Mouse (Mus musculus) hindbrain, embryonic 13.5 days (tissue): Measurements from ENCODE around the gene Dnah2. TPM values are rescaled to one million over a fixed set of nuclear protein-coding genes. Genes with fewer than 3 reads are reported as not detected.

ENCODE experiments used
- ATAC-seq: fragments of 200-750 bp; cut with Nextera tagmentation; 2 replicates; pipeline ENCODE4 v1.8.0; 2017; ENCODE audit warnings: moderate TSS enrichment; ENCODE audit not compliant: low FRiP score
- H3K27ac ChIP-seq: fragments of 300-500 bp; sonication (generic); 2 replicates; pipeline ENCODE4 v1.5.1; 2015; ENCODE audit warnings: inconsistent platforms, mild to moderate bottlenecking, moderate library complexity
- H3K27me3 ChIP-seq: fragments of 300-500 bp; sonication (generic); 2 replicates; pipeline ENCODE4 v1.6.1; 2015; ENCODE audit warnings: mild to moderate bottlenecking, inconsistent platforms
- H3K36me3 ChIP-seq: fragments of 300-500 bp; sonication (generic); 2 replicates; pipeline ENCODE4 v1.6.1; 2015; ENCODE audit warnings: mild to moderate bottlenecking, inconsistent platforms
- H3K4me1 ChIP-seq: fragments of 300-500 bp; sonication (generic); replicated peaks from 2 replicates; pipeline ENCODE4 v1.6.1; 2015; ENCODE audit warnings: inconsistent platforms
- H3K4me2 ChIP-seq: fragments of 300-500 bp; sonication (generic); 2 replicates; pipeline ENCODE4 v1.6.1; 2015; ENCODE audit warnings: inconsistent platforms, mild to moderate bottlenecking, moderate library complexity
- H3K4me3 ChIP-seq: fragments of 300-500 bp; sonication (generic); 2 replicates; pipeline ENCODE4 v1.5.1; 2015; ENCODE audit warnings: mild to moderate bottlenecking, inconsistent platforms
- H3K9ac ChIP-seq: fragments of 300-500 bp; sonication (generic); 2 replicates; pipeline ENCODE4 v1.6.1; 2015; ENCODE audit warnings: mild to moderate bottlenecking, inconsistent platforms
- H3K9me3 ChIP-seq: fragments of 300-500 bp; sonication (generic); 2 replicates; pipeline ENCODE4 v1.6.1; 2016; ENCODE audit warnings: inconsistent platforms
- WGBS: fragments of 180-500 bp; shearing (Covaris S2); methylation state at CpG from one replicate; pipeline ENCODE4 v1.1.7; 2015; 5-methylcytosine and 5-hydroxymethylcytosine counted together
- polyA plus RNA-seq: library from polyadenylated mRNA; unstranded; fragments of >200 nt; fragmentation: Nextera tagmentation; extraction: Ambion mirVana; gene quantifications from 2 replicates; pipeline ENCODE4 v1.2.1, GENCODE M21; 2015

Gene Dnah2
- polyA plus RNA-seq, 1 experiment from 2014 or later, result 2.1 TPM

DNA sequence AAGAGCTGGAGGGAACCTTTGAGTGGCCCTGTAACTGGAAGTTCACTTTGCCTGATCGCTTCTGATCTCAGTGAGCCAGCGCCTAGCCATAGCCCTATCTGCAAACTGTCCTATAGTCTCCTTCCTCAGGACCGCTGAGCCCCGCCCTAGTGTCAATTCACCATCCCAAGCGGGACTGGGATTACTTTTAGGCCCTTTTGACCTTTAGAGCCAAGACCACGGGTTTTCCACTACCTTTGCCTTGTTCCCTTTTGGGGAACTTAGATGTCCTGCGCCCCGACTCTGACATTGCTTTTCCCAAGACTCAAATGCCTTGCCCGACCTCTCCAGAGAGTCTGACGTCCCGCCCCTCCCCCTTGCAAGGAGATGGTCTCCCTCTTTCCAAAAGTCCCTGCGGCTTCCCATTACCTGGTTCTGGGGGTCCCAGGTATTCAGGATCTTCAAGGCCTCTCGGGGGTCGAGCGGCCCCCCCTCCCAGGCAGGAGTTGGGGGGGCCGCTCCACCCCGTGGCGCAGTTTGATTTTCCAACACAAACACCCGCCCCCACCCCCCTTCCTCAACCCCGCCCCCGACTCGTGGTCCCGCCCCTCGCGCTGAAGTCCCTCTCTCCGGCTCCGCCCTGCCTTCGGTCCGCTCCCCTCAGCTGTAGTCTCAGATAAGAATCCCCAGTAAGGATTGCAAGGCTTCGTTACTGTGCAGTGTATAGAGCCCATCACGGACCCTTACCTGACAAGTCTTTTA lies 128.9 kb downstream of the Dnah2 start:
- H3K9me3 ChIP-seq, result no peaks in the 10 kb centered on the region
- peak overlapping the region; percentile 97 for H3K4me2 ChIP-seq
- peak overlapping the region; percentile 83 for H3K4me3 ChIP-seq
- under 1% methylated on average over 30 of the region's 31 CpGs for WGBS
- peaks cover 51% of the 10 kb centered on the region for H3K4me1 ChIP-seq
- peaks cover 41% of the 10 kb centered on the region for H3K27me3 ChIP-seq
- peak overlapping the region; percentile 58 for H3K9ac ChIP-seq
- no peak for ATAC-seq
- no peaks in the 10 kb centered on the region for H3K36me3 ChIP-seq
- peak overlapping the region; percentile 100 for H3K27ac ChIP-seq

DNA sequence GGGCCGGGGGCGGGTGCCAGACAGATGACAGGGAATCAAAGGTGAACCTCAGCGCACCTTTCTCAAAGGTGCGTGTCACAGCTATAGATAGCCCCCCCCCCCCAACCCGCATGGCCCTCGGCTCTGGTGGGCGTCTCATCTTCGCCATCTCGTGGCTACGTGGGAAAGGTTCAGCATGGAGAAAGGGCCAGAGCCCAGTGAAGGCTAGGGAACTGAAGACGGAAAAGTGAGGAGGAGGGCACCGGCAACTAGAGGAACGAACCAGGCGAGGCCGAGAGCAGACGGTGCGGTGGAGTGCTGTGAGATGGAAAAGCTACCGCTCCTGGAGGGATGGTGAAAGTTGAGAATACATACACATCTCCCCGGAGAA lies 129.5 kb downstream of the Dnah2 start:
- peak overlapping the region; percentile 97 for H3K4me2 ChIP-seq
- H3K4me1 ChIP-seq, result peaks cover 56% of the 10 kb centered on the region
- H3K9ac ChIP-seq, result peak overlapping the region; percentile 58
- peak overlapping the region; percentile 100 for H3K27ac ChIP-seq
- WGBS, result under 1% methylated on average over 19 of the region's 19 CpGs
- no peaks in the 10 kb centered on the region for H3K9me3 ChIP-seq
- H3K36me3 ChIP-seq, result no peaks in the 10 kb centered on the region
- peaks cover 41% of the 10 kb centered on the region for H3K27me3 ChIP-seq
- peak overlapping the region; percentile 83 for H3K4me3 ChIP-seq
- ATAC-seq, result 0 out of 2 replicates have a peak, but pooled peaks have one; percentile 4

DNA sequence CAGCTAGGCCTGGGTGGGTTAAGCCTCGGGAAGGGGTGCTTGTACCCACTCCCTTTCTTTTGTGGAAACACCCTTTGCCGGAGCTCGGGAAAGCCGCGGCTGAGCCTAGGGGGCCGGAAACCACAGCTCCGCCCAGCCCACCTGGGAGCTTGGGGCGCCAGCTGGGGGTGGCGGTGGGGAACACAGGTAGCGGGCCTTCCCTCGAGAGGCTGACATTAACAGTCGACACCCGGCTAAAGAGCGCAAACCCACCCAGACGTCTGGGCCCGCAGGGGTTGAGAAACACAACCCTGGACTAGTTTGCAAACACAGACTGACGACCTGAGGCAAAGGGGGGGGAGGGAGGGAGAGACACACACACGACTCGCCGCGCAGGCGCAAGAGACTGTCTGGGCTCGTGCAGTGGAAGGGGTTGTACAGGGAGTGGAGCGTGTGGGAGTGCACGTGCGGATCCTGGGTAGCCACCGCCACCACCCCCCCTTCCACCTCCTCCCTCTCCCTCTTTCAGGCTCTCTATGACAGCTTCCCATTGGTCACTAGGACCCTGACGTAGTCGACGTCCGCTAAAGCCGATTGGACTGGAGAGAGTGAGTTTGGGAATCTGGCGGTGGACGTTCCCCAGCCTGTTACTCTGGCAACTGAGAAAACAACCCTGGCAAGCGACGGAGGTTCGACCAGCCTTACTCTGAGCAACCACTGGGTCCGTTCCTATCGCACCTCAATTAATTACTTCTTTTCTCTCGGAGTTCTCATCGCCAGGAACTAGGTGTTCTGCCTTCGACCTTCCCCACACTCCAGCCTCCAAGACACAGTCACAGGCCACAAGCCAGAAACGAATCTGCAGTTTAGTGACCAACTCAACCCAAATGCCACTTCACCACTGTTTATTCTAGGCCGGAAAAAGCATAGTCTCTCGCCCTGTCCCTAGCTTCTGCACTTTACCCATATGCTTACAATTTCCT lies 130.1 kb downstream of the Dnah2 start:
- H3K36me3 ChIP-seq, result no peaks in the 10 kb centered on the region
- H3K4me3 ChIP-seq, result peak overlapping the region; percentile 83
- H3K9ac ChIP-seq, result peak overlapping the region; percentile 76
- WGBS, result under 1% methylated on average over 45 of the region's 45 CpGs
- no peaks in the 10 kb centered on the region for H3K9me3 ChIP-seq
- peak overlapping the region; percentile 97 for H3K4me2 ChIP-seq
- peak; percentile 92 for ATAC-seq
- peak overlapping the region; percentile 100 for H3K27ac ChIP-seq
- peaks cover 63% of the 10 kb centered on the region for H3K4me1 ChIP-seq
- H3K27me3 ChIP-seq, result peaks cover 36% of the 10 kb centered on the region

DNA sequence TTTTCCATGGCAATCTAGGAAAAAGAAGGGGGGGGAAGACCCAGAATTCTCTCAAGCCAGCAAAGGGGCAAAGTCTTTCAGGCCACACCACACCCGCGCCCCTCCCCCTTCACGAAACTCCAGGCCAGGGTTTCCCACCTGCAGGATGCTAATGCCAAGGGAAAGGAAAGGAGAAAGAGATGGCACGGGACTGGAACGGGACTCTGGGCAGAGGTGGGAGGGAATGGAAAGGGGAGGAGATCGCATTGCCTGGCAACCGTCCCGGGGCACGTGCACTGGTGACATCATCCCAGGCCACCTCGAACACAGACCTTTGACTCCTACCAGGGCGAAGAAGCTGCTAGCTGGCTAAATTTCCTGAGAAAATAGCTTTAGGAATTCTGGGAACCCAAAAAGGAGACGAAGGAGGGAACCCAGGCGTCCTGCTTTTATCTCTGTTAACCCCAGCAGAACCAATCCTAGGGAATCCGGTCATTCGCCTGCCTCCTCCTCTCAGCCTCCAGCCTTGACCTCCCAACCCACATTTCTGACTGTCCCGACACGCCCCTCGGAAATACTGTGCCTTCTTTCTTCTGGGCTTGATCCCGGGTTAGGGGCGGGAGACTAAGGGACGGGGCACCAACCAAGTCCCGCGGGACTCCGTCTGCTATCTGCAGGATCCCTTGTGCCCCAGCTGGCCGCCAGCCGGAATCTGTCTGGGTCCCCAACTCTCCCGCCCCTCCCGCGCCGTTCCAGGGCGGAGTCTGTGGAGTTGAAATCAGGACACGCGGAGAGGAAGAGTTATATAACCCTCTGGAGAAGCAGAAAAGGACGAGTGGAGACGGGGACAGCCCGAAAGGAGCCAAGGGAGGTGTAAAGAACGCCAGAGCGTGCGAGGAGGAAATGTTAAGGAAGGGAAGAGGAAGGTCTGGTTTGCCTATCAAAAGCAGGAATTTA lies 131.2 kb downstream of the Dnah2 start:
- Histone ChIP-seq H3K27me3 (peaks cover 30% of the 10 kb centered on the region), H3K4me2 (peak overlapping the region; percentile 97), H3K4me1 (peaks cover 73% of the 10 kb centered on the region), H3K36me3 (peaks cover 5% of the 10 kb centered on the region), H3K9ac (peak overlapping the region; percentile 76), H3K27ac (peak overlapping the region; percentile 100), H3K4me3 (peak overlapping the region; percentile 83), H3K9me3 (no peaks in the 10 kb centered on the region)
- peak; percentile 22; the same call in 1 of the 2 replicates for ATAC-seq
- WGBS, result under 1% methylated on average over 39 of the region's 39 CpGs

DNA sequence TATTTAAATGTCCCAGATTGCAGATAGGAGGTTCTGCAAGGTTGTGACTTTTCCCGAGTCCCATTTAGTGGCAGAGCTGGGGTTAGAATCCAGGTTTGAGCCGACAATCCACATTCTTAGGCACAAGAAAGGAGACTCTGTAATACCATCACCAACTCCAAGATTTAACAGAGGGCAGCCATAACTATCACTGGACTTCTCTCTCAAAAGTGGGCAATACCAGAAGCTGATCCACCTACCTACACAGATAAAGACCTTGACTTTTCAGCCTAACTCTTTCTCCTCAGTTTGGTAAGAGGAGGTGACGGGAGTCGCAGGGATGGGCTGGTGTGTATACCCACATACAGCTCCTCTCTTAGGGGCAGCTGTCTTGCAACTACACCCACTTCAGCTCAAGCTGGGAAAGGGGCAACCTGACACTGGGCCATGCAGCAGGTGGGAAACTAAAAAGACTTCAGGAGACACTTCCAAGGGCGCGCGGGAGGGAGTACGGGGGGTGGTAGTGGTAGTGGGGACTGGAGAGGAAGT lies 131.9 kb downstream of the Dnah2 start:
- 2% methylated on average over 8 of the region's 8 CpGs for WGBS
- ATAC-seq, result no peak
- Histone ChIP-seq H3K4me2 (peak overlapping the region; percentile 97), H3K27ac (peak overlapping the region; percentile 100), H3K27me3 (peaks cover 23% of the 10 kb centered on the region), H3K4me1 (peaks cover 81% of the 10 kb centered on the region), H3K9ac (peak overlapping the region; percentile 67), H3K36me3 (peaks cover 10% of the 10 kb centered on the region), H3K4me3 (peak overlapping the region; percentile 83), H3K9me3 (no peaks in the 10 kb centered on the region)

DNA sequence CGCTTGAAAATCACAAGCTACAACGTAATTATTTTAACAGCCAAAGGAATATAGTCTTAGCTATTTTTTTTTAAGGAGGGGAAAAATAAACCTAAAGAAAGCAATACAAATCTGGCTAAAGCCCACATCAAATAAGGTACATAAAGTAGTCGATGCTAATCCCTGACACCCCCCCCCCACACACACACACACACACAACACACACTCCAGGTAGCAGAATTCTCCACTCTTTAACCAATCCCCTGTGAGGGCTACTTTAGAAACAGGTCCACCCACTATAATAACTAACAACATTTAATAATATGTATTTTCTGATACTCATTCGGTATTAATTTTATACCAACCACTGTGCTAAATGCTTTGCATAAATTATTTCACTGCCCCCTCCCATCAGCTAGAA lies 132.4 kb downstream of the Dnah2 start:
- 0% methylated on average over 4 of the region's 4 CpGs for WGBS

DNA sequence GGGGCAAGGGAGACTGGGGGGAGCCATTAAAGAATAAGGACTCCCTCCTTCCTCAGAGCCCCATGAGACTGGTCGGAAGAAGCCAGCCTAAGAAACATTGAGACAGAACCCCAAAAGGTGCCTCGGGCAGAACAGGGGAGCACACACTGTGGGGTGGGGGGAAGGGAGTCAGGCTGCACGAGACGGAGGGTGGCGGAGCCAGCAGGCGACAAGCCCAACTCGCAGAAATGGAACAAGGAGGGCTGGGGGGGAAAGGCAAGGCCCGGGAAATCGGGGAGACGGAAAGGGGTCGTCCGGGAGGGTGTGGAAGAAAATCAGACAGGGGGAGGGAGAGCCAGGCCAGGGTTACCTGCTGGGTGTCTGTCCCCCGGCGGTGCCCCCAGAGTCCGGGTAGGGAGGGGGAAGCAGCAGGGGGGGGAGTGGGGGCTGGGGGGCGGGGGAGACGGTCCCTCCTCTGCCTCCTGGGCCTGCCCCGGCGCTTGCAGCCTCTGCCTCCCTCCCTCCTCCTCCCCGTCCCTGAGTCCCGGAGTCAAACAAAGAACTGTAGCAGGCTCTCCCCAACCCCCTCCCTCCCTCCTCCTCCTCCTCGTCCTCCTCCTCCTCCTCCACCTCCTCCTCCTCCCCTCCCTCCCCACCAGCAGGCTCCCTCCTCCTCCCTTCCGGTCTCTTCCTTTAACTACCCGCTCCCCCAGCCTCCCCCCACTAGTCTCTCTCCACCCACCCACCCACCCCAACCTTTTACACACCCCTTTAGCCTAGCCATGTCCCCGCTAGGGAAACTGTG lies 133.1 kb downstream of the Dnah2 start:
- Histone ChIP-seq H3K9me3 (no peaks in the 10 kb centered on the region), H3K27ac (peak overlapping the region; percentile 100), H3K36me3 (peaks cover 13% of the 10 kb centered on the region), H3K4me2 (peak overlapping the region; percentile 99), H3K4me1 (peaks cover 78% of the 10 kb centered on the region), H3K27me3 (peaks cover 12% of the 10 kb centered on the region), H3K4me3 (peak overlapping the region; percentile 83), H3K9ac (peak overlapping the region; percentile 99)
- WGBS, result 0% methylated on average over 16 of the region's 25 CpGs
- no peak for ATAC-seq

More for the DNA sequence above, 132.4 kb downstream of the Dnah2 start:
- Histone ChIP-seq H3K4me2 (peak overlapping the region; percentile 97), H3K27ac (peak overlapping the region; percentile 100), H3K4me1 (peaks cover 83% of the 10 kb centered on the region), H3K36me3 (peaks cover 13% of the 10 kb centered on the region), H3K9me3 (no peaks in the 10 kb centered on the region), H3K27me3 (peaks cover 18% of the 10 kb centered on the region), H3K4me3 (peak overlapping the region; percentile 83), H3K9ac (peak overlapping the region; percentile 67)
- no peak for ATAC-seq

DNA sequence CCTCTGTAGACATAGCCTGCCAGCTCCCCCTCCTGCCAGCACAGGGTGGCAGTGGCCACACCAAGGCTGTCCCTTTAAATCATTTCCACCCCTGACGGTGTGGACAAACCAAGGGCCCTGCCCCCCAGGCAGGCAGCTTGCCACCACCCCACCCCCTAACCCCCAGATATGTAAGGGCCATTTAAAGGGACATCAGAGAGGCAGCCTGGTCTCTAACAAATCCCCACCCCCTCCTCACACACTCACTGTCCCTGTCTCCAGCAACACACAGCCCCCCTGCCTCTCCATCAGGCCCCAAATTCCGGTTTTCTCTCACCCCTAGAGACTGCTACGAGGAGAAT lies 133.6 kb downstream of the Dnah2 start:
- H3K4me3 ChIP-seq, result peak overlapping the region; percentile 83
- H3K9me3 ChIP-seq, result no peaks in the 10 kb centered on the region
- H3K9ac ChIP-seq, result peak overlapping the region; percentile 99
- ATAC-seq, result peak; percentile 14; the same call in 1 of the 2 replicates
- H3K27me3 ChIP-seq, result peaks cover 6% of the 10 kb centered on the region; the same call in 1 of the 2 replicates
- 0% methylated on average over 3 of the region's 3 CpGs for WGBS
- H3K36me3 ChIP-seq, result peaks cover 13% of the 10 kb centered on the region
- H3K4me1 ChIP-seq, result peaks cover 76% of the 10 kb centered on the region
- H3K27ac ChIP-seq, result peak overlapping the region; percentile 100
- peak overlapping the region; percentile 99 for H3K4me2 ChIP-seq

DNA sequence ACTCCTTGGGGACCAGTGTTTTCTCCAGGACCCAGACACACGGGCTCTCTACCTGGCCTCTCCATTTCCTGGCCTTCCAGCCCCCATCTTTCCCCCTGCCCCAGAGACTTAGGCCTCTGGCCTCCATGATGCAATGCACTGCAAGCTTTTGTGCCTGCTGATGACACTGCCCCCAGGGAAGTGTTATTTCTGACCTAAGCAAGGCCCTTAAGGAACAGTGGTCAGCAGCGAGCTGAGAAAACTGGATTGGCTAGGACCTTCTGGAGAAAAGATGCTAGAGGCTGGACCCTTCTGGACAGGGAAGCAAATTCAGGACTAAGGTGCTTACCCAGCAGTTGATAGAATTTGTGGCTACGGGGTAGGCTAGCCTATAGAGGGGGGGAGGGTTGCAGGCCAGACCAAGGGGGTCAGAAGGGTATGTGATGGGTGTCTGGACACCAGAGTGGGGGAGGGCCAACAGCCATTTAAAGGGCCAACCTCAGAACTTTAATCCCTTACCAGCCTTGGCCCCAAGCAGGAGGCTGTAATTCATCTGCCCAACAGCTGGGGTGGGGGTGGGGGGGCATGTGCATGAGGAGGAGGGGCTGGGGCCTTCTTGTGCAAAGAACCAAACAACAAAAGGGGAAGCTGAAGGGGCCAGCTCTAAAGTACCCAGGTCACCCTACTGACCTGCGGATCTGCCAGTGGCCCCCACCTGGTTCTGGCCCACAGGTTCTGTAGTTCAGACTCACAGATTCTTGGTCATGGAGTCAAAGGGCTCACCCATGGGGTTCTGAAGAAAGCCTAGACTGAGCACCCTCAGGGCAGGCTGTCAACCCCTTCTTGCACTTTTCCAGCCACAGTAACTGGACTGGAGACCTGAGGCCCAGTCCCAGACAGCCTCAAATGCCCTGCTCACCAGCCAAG lies 134.2 kb downstream of the Dnah2 start:
- ATAC-seq, result no peak
- Histone ChIP-seq H3K9me3 (no peaks in the 10 kb centered on the region), H3K4me3 (peak overlapping the region; percentile 83), H3K36me3 (peaks cover 13% of the 10 kb centered on the region), H3K9ac (peak overlapping the region; percentile 99), H3K4me2 (peak overlapping the region; percentile 99), H3K27ac (peak overlapping the region; percentile 100), H3K4me1 (peaks cover 73% of the 10 kb centered on the region), H3K27me3 (no peaks in the 10 kb centered on the region)
- 10% methylated on average over 4 of the region's 4 CpGs for WGBS
